Mouse (Mus musculus) adrenal gland, adult (tissue): ENCODE results near the gene Zmiz2.
"Not testable (repeated sequence)": the region's sequence is repeated elsewhere in the genome, so short reads cannot be mapped to it uniquely, and the experiment has no call there.

Experiments used
- DNase-seq, 2 experiments: peaks; one replicate each; pipeline ENCODE4 v3.0.0; 2022 to 2023; ENCODE audit warnings: low spot score in 1 of 2; ENCODE audit not compliant: inconsistent age in 2 of 2

Gene Zmiz2

DNA sequence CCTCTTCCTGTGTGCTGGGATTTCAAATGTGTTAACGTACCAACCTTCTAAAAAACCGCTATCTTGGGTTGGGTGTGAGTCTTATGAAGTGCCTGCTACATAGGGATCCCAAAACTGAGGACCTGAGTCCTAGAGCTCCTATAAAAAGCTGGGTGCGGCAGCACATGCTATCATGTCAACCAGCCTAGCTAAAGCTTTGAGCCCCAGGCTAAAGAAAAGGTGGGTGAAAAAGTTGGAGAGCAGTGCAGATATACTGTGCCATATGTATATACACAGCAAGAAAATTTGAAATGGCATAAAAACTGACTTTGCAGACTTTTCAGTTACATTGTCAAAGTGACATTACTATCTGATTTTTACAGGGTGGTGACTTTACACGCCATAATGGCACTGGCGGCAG lies 29.9 kb downstream of the Zmiz2 start:
- DNase-seq = peak in 1 of 2 experiments; percentile 31

DNA sequence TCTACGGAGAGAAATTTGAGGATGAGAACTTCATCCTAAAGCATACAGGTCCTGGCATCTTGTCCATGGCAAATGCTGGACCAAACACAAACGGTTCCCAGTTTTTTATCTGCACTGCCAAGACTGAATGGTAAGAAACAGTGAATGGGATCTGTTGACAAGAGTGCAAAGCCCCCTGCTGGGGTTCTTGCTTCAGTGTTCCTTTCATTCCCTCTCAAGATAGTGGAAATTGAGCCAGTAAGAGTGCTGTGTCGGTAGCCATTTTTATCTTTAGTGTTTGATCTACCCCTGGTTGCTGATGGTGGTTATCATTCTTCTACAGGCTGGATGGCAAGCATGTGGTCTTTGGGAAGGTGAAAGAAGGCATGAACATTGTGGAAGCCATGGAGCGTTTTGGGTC lies 30.3 kb downstream of the Zmiz2 start:
- not testable (repeated sequence) for DNase-seq

DNA sequence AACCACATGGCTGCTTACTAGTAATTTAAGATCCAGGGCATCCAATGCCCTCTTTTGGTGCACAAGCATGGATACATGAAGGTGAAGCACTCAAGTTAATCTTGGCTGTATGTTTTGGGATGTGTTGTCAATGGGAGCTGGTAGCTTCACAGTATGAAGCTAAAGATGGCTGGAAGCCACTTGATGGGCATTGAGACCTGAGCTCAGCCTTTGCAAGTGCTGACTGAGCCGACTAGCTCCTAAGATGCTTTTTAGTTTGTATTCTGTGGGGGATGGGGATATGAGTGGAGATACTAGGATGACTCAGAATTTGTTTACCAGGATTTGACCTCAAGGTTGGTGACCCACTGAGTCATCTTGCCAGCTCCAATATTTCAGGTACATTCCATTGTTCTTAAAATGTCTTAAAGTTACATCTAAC lies 31.4 kb downstream of the Zmiz2 start:
- peak in 1 of 2 experiments; percentile 73 for DNase-seq

DNA sequence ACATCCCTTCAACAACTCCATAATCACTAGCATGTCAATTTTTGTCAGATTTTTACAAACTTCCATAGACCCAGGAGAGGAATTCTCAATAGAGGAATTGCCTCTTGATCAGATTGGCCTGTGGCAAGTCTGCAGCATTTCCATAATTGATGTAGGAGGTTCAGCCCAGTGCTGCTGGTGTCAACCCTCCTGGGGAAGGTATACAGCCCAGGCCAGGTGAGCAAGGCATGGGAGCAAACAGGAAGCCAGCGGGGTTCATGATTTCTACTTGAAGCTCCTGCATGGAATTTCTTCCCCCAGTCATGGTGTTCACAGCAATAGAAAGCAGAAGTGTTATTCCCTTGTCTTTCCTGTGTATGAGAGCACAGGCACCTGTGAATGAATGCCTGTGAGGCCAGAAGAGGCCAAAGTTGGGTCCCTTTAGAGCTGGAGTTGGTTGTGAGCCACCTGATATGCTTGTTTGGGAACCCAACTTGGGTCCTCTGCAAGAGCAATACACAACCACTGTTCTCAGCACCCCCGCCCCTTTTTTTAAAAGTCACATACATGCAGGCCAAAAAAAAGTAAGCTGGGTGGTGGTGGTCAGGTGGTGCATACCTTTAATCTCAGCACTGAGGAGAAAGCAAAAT lies 32.0 kb downstream of the Zmiz2 start:
- DNase-seq = no peak

DNA sequence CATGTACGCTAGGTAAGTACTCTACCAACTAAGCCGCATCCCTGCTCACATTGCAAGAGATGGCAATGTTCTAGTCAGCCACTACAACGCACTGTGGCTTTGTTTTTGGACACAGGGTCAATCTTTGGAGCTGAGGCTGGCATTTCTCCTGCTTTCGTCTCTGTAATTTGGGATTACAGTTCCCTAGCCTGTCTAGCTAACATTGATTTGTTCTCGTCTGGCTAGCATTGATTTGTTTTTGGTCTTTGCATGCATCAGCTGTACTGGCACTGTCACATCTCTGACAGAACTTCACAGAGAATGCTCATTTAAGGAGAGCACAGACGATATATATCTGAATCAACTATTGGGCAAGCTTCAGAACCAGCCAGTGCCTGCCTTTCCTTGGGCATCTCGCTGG lies 41.3 kb downstream of the Zmiz2 start:
- no peak for DNase-seq

DNA sequence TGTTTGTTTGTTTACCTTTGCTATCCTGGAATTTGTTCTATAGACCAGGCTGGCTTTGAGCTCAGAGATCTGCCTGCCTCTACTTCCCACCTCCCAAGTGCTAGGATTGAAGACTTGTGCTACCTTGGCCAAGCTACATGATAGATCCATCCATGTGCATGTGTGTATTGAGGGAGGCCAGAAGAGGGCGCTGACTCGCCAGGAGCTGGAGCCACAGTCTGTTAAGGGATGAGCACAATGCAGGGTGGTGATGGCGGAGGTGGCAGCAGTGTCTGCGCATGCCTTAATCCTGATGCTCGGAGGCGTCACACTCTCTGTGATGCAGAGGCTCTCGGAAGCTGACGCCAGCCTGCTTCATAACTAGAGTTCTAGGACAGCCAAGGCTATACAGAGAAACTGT lies 47.6 kb downstream of the Zmiz2 start:
- peak; percentile 57 to 77 for DNase-seq

DNA sequence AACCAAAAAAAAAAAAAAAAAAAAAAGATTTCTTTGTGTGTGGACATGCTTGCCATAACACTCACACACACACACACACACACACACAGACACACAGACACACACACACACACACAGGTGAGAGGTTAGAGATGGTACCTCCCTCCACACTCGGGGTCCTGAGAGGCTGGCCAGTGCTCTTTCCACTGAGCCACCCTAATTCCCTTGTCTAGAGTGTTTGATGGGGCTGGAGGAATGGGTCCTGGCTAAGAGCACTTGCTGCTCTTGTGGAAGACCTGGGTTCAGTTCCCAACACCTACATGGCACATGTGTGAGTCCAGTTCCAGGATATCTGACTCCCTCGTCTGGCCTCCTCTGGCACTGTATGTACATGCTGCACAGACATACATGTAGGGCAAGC lies 48.8 kb downstream of the Zmiz2 start:
- no peak for DNase-seq

DNA sequence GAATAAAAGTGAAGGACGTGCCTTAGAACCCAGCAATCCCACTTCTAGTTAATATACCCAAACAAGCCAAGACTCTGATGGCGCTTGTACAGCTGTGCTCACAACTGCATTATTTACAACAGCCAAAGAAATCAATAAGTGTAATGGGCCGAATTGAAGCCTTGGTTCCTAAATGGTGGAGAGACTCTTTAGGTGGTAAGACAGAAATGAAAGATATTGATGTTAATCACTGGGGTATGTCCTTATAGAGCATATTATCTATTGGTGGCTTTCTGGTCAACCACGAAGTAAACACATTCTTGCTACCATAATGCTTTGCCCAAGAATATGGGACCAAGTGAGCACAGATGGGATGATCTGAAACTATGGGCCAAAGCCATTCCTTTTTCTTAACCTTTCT lies 51.3 kb downstream of the Zmiz2 start:
- DNase-seq = no peak

DNA sequence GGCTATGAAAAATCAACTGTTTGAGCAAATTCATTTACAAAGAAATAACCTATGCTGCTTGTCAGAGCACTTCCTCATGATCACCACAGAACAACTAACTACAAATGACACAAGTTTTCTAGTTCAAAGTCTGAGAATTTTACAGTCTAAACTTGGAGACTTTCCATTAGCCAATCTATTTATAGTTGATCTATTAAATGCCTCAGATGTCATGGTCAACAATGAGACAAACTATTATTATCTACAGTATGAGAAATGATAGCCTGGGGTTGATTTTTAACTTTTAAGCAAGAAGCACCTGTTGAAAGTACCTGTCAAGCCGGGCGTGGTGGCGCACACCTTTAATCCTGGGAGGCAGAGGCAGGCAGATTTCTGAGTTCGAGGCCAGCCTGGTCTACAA lies 53.7 kb downstream of the Zmiz2 start:
- peak in 1 of 2 experiments; percentile 50 for DNase-seq

DNA sequence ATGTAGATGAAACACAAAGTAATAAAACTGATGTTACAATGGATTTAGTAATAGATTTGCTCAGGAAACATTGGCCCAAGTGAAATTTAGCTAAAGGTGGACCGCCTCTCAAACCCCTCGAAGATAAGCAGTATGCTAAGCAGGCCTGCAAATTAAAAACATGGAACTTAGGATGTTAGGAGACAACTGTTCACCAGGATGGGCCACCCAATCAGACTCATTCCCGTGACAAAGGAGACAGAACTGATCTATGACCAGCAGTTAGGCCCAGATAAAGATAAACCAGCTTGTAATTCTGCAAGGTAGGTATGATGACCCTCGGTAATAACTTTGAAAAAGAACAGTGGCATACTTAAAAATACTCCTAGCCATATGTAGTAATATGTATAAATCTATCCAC lies 54.2 kb downstream of the Zmiz2 start:
- DNase-seq = peak in 1 of 2 experiments; percentile 51

DNA sequence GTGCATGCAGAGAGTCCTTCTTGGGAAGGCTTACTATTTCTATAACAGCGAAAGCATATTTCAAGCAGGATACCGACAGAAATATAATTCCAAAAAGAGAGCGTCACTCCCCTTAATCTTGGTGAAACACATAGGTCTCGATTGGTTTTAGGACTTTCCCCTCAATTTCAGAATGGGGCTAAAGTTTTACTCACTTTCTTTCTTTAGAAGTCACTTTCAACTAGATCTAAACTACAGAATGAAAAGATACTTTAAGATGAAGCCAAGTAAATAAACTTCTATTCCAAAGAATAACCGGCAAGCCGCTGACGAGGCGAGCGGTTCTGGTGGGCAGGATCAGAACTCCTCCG lies 54.8 kb downstream of the Zmiz2 start:
- no peak for DNase-seq

DNA sequence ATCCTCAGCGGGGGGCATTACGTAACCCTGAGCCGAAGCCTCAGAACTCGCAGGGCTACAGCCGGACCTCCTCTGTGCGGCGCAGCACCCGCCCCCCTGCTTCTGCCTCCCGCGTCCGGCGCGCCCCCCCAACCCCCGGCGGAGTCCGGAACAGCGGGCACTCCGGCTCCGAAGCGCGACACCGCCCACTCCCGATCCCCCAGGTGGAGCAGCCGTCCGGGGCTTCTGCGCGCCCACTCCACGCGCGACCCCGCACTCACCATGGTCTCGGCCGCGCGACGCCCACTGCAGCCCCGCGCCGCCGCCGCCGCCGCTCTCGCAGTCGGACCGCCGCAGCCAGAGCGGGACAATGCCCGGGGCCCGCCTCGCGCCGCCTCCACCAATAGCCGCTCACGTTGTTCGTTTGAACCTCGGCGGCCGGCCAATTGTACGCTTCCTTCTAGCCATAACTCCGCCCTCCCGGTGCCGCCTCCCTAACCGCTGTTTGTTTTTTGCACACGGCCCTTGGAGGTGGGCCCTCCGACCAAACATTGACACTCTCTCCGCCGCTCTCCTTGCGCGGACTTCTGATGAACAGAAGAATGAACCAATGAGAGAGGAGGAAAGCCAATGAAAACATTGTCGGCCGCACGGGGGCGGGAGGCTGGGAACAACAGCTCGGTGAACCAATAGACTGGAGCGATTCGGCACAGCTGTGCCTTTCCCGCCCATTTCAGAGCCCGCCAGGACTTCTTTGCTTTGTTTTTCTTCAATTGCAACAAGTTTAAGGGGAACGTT lies 55.4 kb downstream of the Zmiz2 start, which contains the start of gene H2afv:
Gene H2afv (minus strand): TSS at position 367 of the 777 bp plus-strand sequence.
- DNase-seq = peak; percentile 99 to 100

DNA sequence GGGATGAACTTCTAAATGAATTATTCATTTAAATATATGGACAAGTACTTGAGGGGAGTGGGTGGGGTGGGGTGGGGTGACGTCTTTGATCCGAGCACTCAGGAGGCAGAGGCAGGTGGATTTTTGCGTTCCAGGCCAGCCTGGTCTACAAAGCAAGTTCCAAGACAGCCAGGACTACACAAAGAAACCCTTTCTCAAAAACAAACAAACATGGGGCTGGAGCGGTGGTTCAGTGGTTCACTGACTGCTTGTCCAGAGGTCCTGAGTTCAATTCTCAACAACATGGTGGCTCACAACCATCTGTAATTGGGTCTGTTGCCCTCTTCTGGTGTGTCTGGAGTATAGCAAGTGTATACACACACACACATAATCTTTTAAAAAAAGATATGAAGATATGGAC lies 56.6 kb downstream of the Zmiz2 start:
- DNase-seq = no peak

DNA sequence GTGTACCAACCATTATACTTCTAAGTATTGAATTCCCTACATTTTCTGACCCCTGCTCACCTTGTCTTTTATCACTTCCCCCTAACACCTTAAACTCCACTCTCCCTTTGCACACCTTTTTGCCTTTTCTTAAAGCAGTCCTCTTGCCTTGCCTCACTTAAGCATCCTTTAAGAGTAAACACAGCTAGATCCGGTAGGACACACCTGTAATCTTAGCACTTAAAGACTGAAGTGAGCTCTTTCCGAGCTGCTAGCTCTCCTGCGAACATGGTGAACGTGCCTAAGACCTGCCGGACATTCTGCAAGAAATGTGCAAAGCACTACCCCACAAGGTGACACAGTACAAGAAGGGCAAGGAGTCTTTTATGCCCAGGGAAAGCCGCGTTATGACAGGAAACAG lies 57.1 kb downstream of the Zmiz2 start:
- DNase-seq = no peak

DNA sequence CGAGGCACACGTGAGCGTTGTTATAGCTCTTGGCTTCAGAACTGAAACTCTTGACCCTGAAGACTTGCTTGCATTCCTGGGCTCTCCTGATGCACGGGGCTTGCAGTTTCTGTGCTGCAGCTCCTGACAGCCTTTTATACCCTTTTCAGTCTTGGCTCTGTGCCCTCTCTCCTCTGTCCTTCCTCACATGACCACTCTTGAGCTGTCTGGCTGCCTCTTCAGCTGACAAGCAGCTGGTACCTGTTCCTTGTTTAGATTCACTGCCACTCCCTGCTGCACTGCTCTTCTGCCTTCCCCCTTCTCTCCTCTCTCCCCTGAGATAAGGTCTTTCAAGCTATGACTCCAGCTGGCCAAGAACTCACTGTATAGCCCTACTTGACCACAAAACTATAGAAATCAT lies 58.6 kb downstream of the Zmiz2 start:
- no peak for DNase-seq

DNA sequence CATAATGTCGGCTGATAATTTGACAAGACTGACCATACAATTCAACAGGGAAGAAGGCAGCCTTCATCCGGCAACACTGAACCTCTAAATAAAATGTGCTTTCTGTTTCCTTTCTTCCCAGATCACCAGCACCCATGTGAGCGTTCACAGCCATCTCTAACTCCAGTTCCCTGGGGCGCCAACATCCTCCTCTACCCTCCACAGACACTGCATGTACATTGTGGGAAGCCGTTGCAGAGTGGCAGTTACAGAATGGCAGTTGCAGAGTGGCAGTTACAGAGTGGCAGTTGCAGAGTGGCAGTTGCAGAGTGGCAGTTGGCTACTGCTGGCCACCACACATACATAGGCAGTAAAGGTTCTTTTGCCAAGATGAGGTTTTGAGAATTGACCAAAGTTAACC lies 59.3 kb downstream of the Zmiz2 start:
- not testable (repeated sequence) for DNase-seq
